Mouse (Mus musculus): Measurements from ENCODE around the gene Tmem116. TPM values are rescaled to one million over a fixed set of nuclear protein-coding genes. Genes with fewer than 3 reads are reported as not detected.

Gene Tmem116
- total and polyA plus RNA-seq, 3 experiments: 1.3 to 3.2 (median 2.3) TPM

GRCm38 (mm10) chr5:121526526-121526925 lies 74.8 kb downstream of the Tmem116 start:
- Histone ChIP-seq H3K27me3 (replicated peaks) (no peaks in the 10 kb centered on the region), H3K4me2 (ENCODE audit: insufficient read depth, low read depth, poor library complexity, severe bottlenecking) (no peak overlapping the region), H3K4me1 (ENCODE audit: control insufficient read depth in 1 of 2, insufficient read depth in 2 of 2) (no peaks in the 10 kb centered on the region), H3K4me3 (replicated peaks in 1 of 3; ENCODE audit: low read depth in 2 of 3, low read length in 2 of 3, poor library complexity in 1 of 3) (no peak overlapping the region), H3K27ac (ENCODE audit: insufficient read depth, low read depth) (no peak overlapping the region), H3K79me2 (replicated peaks; ENCODE audit: control insufficient read depth, extremely low read depth, insufficient read depth, poor library complexity, severe bottlenecking) (no peaks in the 10 kb centered on the region), H3K9me3 (replicated peaks; ENCODE audit: low read length) (no peaks in the 10 kb centered on the region), H3K36me3 (replicated peaks in 1 of 2; ENCODE audit: control insufficient read depth in 1 of 2, insufficient read depth in 1 of 2, low read length in 1 of 2) (peaks cover 66 to 86% of the 10 kb centered on the region in 2 experiments), H3K9ac (ENCODE audit: insufficient read depth, low read depth) (no peak overlapping the region)
- dilution Hi-C loops (cut with MboI; ENCODE audit: extremely low pct_ligation_motif_present, extremely low pct_unique_long_range_greater_than_20kb, low sequenced_read_pairs): no loop called here
- in situ Hi-C loops (cut with MboI; ENCODE audit: low pct_ligation_motif_present, low pct_unique_long_range_greater_than_20kb, low sequenced_read_pairs): loop anchor here (5.0 kb wide), 1 partner anchor 34 kb away; no protein-coding TSS in a partner anchor
- DNase-seq (ENCODE audit: extremely low read depth): no peak
- TF ChIP-seq E2F4 (IDR thresholded peaks at IDR 0.05; ENCODE audit: insufficient replicate concordance, low read depth, low read length) (no peak), SMC3 (IDR thresholded peaks at IDR 0.05; ENCODE audit: low read depth, low read length) (no peak), JUND (conservative IDR thresholded peaks at IDR 0.05; ENCODE audit: low read depth, low read length) (no peak), PAX5 (IDR thresholded peaks at IDR 0.05; ENCODE audit: low read length) (no peak), MXI1 (IDR thresholded peaks at IDR 0.05; ENCODE audit: low read depth, low read length) (no peak), POLR2AphosphoS2 (IDR thresholded peaks at IDR 0.05; ENCODE audit: low read depth, low read length) (no peak), MYC (IDR thresholded peaks at IDR 0.05; ENCODE audit: low read depth, low read length) (no peak), ELF1 (IDR thresholded peaks at IDR 0.05; ENCODE audit: low read depth, low read length) (no peak), ETS1 (conservative IDR thresholded peaks at IDR 0.05; ENCODE audit: low read depth, low read length) (no peak), ZKSCAN1 (IDR thresholded peaks at IDR 0.05; ENCODE audit: borderline replicate concordance, low read depth, low read length) (no peak)

- Histone ChIP-seq H3K9ac (ENCODE audit: insufficient read depth, low read depth) (no peak overlapping the region), H3K36me3 (replicated peaks in 1 of 2; ENCODE audit: control insufficient read depth in 1 of 2, insufficient read depth in 1 of 2, low read length in 1 of 2) (peaks cover 65 to 86% of the 10 kb centered on the region in 2 experiments), H3K4me1 (ENCODE audit: control insufficient read depth in 1 of 2, insufficient read depth in 2 of 2) (no peaks in the 10 kb centered on the region), H3K9me3 (replicated peaks; ENCODE audit: low read length) (no peaks in the 10 kb centered on the region), H3K4me3 (replicated peaks in 1 of 3; ENCODE audit: low read depth in 2 of 3, low read length in 2 of 3, poor library complexity in 1 of 3) (no peak overlapping the region), H3K27me3 (replicated peaks) (no peaks in the 10 kb centered on the region), H3K79me2 (replicated peaks; ENCODE audit: control insufficient read depth, extremely low read depth, insufficient read depth, poor library complexity, severe bottlenecking) (no peaks in the 10 kb centered on the region), H3K27ac (ENCODE audit: insufficient read depth, low read depth) (no peak overlapping the region), H3K4me2 (ENCODE audit: insufficient read depth, low read depth, poor library complexity, severe bottlenecking) (no peak overlapping the region)
- in situ Hi-C loops (cut with MboI; ENCODE audit: low pct_ligation_motif_present, low pct_unique_long_range_greater_than_20kb, low sequenced_read_pairs): loop anchor here (5.0 kb wide), 1 partner anchor 35 kb away; no protein-coding TSS in a partner anchor
- dilution Hi-C loops (cut with MboI; ENCODE audit: extremely low pct_ligation_motif_present, extremely low pct_unique_long_range_greater_than_20kb, low sequenced_read_pairs): no loop called here
- DNase-seq (ENCODE audit: extremely low read depth): no peak
- TF ChIP-seq JUN (IDR thresholded peaks at IDR 0.05; ENCODE audit: insufficient read depth, low read depth, low read length) (no peak), MAX (IDR thresholded peaks at IDR 0.05; ENCODE audit: low read length) (no peak), MYC (IDR thresholded peaks at IDR 0.05; ENCODE audit: low read depth, low read length) (no peak), ZMIZ1 (IDR thresholded peaks at IDR 0.05; ENCODE audit: low read depth, low read length) (no peak), NRF1 (IDR thresholded peaks at IDR 0.05; ENCODE audit: low read depth, low read length) (no peak), IRF4 (IDR thresholded peaks at IDR 0.05; ENCODE audit: low read depth, low read length) (no peak), EP300 (IDR thresholded peaks at IDR 0.05; ENCODE audit: low read length) (no peak), POLR2AphosphoS2 (IDR thresholded peaks at IDR 0.05; ENCODE audit: low read depth, low read length) (no peak), ZKSCAN1 (IDR thresholded peaks at IDR 0.05; ENCODE audit: borderline replicate concordance, low read depth, low read length) (no peak), ZNF384 (IDR thresholded peaks at IDR 0.05; ENCODE audit: low read depth, low read length) (no peak), BHLHE40 (IDR thresholded peaks at IDR 0.05; ENCODE audit: low read depth, low read length) (no peak), JUND (conservative IDR thresholded peaks at IDR 0.05; ENCODE audit: low read depth, low read length) (no peak), HCFC1 (IDR thresholded peaks at IDR 0.05; ENCODE audit: low read depth, low read length) (no peak)
Observed at GRCm38 (mm10) chr5:121526961-121527360, 75.3 kb downstream of the Tmem116 start.

Data from CH12.LX (cell line).